Mouse (Mus musculus): ENCODE measurements at regions not wholly inside any gene's neighbourhood (a gene's known extent, or its start where the extent isn't known, plus 50 kb on each side); places are given as distances from the start of the nearest gene placed in this dataset.

- Histone ChIP-seq H3K4me3 (replicated peaks; ENCODE audit: low read length) (no peak overlapping the region), H3K9ac (no peak overlapping the region), H3K4me1 (replicated peaks; ENCODE audit: control insufficient read depth, insufficient read depth, low read length) (no peaks in the 10 kb centered on the region), H3K27me3 (ENCODE audit: control insufficient read depth, insufficient read depth, low read length) (no peaks in the 10 kb centered on the region), H3K4me2 (replicated peaks) (no peak overlapping the region), H3K27ac (no peak overlapping the region), H3K9me3 (ENCODE audit: control insufficient read depth, low read length) (no peaks in the 10 kb centered on the region), H3K36me3 (replicated peaks; ENCODE audit: control insufficient read depth, insufficient read depth) (no peaks in the 10 kb centered on the region)
- 86% methylated on average over 5 of the region's 5 CpGs for WGBS
- ATAC-seq (ENCODE audit: low FRiP score), result no peak
- DNase-seq (ENCODE audit: low spot score), result no peak
Measured at GRCm38 (mm10) chr12:112376236-112376635, 113.0 kb upstream of the A530016L24Rik start.

GRCm38 (mm10) chr12:112376701-112377100, 112.5 kb upstream of the A530016L24Rik start:
- no peak overlapping the region for H3K4me2 ChIP-seq (replicated peaks)
- ATAC-seq (ENCODE audit: low FRiP score), result no peak
- H3K9me3 ChIP-seq (ENCODE audit: control insufficient read depth, low read length), result no peaks in the 10 kb centered on the region
- no peak overlapping the region for H3K27ac ChIP-seq
- H3K4me3 ChIP-seq (replicated peaks; ENCODE audit: low read length), result no peak overlapping the region
- H3K36me3 ChIP-seq (replicated peaks; ENCODE audit: control insufficient read depth, insufficient read depth), result no peaks in the 10 kb centered on the region
- H3K27me3 ChIP-seq (ENCODE audit: control insufficient read depth, insufficient read depth, low read length), result no peaks in the 10 kb centered on the region
- no peak for DNase-seq (ENCODE audit: low spot score)
- H3K4me1 ChIP-seq (replicated peaks; ENCODE audit: control insufficient read depth, insufficient read depth, low read length), result no peaks in the 10 kb centered on the region
- 91% methylated on average over 8 of the region's 8 CpGs for WGBS
- no peak overlapping the region for H3K9ac ChIP-seq

- H3K9ac ChIP-seq, result no peak overlapping the region
- H3K4me2 ChIP-seq (replicated peaks), result no peak overlapping the region
- 0 out of 2 replicates have a peak, but pooled peaks cover 1% of the 10 kb centered on the region for H3K9me3 ChIP-seq (ENCODE audit: control insufficient read depth, low read length)
- ATAC-seq (ENCODE audit: low FRiP score), result 0 out of 2 replicates have a peak, but pooled peaks have one; percentile 40
- no peak for DNase-seq (ENCODE audit: low spot score)
- WGBS, result 48% methylated on average over 13 of the region's 13 CpGs
- H3K4me3 ChIP-seq (replicated peaks; ENCODE audit: low read length), result no peak overlapping the region
- no peak overlapping the region for H3K27ac ChIP-seq
- H3K4me1 ChIP-seq (replicated peaks; ENCODE audit: control insufficient read depth, insufficient read depth, low read length), result no peaks in the 10 kb centered on the region
- H3K27me3 ChIP-seq (ENCODE audit: control insufficient read depth, insufficient read depth, low read length), result no peaks in the 10 kb centered on the region
- H3K36me3 ChIP-seq (replicated peaks; ENCODE audit: control insufficient read depth, insufficient read depth), result no peaks in the 10 kb centered on the region
Measured at GRCm38 (mm10) chr12:112378482-112379243, 110.6 kb upstream of the A530016L24Rik start.

- no peak for DNase-seq (ENCODE audit: low spot score)
- Histone ChIP-seq H3K9me3 (ENCODE audit: control insufficient read depth, low read length) (0 out of 2 replicates have a peak, but pooled peaks cover 4% of the 10 kb centered on the region), H3K4me2 (replicated peaks) (no peak overlapping the region), H3K36me3 (replicated peaks; ENCODE audit: control insufficient read depth, insufficient read depth) (no peaks in the 10 kb centered on the region), H3K4me3 (replicated peaks; ENCODE audit: low read length) (no peak overlapping the region), H3K27me3 (ENCODE audit: control insufficient read depth, insufficient read depth, low read length) (no peaks in the 10 kb centered on the region), H3K27ac (no peak overlapping the region), H3K9ac (no peak overlapping the region), H3K4me1 (replicated peaks; ENCODE audit: control insufficient read depth, insufficient read depth, low read length) (no peaks in the 10 kb centered on the region)
- no peak for ATAC-seq (ENCODE audit: low FRiP score)
- 70% methylated on average over 9 of the region's 9 CpGs for WGBS
Measured at GRCm38 (mm10) chr12:112387836-112388235, 101.4 kb upstream of the A530016L24Rik start.

GRCm38 (mm10) chr12:112395909-112396308, 93.3 kb upstream of the A530016L24Rik start:
- peaks cover 12% of the 10 kb centered on the region; the same call in 1 of the 2 replicates for H3K4me1 ChIP-seq (replicated peaks; ENCODE audit: control insufficient read depth, insufficient read depth, low read length)
- H3K9ac ChIP-seq, result 0 out of 2 replicates have a peak overlapping the region, but pooled peaks have one; percentile 2
- no peaks in the 10 kb centered on the region for H3K27me3 ChIP-seq (ENCODE audit: control insufficient read depth, insufficient read depth, low read length)
- ATAC-seq (ENCODE audit: low FRiP score) (no peak; the same call in 1 of the 2 replicates), DNase-seq (ENCODE audit: low spot score) (peak; percentile 35)
- no peaks in the 10 kb centered on the region for H3K36me3 ChIP-seq (replicated peaks; ENCODE audit: control insufficient read depth, insufficient read depth)
- 0 out of 2 replicates have a peak overlapping the region, but pooled peaks have one; percentile 17 for H3K27ac ChIP-seq
- WGBS, result 42% methylated on average over 13 of the region's 13 CpGs
- 0 out of 2 replicates have a peak overlapping the region, but pooled peaks have one; percentile 0 for H3K4me2 ChIP-seq (replicated peaks)
- no peak overlapping the region for H3K4me3 ChIP-seq (replicated peaks; ENCODE audit: low read length)
- H3K9me3 ChIP-seq (ENCODE audit: control insufficient read depth, low read length), result no peaks in the 10 kb centered on the region

- H3K4me1 ChIP-seq (replicated peaks; ENCODE audit: control insufficient read depth, insufficient read depth, low read length), result peaks cover 23% of the 10 kb centered on the region
- DNase-seq (ENCODE audit: low spot score), result no peak
- no peak overlapping the region for H3K9ac ChIP-seq
- H3K4me3 ChIP-seq (replicated peaks; ENCODE audit: low read length), result no peak overlapping the region
- H3K9me3 ChIP-seq (ENCODE audit: control insufficient read depth, low read length), result no peaks in the 10 kb centered on the region
- H3K4me2 ChIP-seq (replicated peaks), result no peak overlapping the region
- H3K27me3 ChIP-seq (ENCODE audit: control insufficient read depth, insufficient read depth, low read length), result no peaks in the 10 kb centered on the region
- no peaks in the 10 kb centered on the region for H3K36me3 ChIP-seq (replicated peaks; ENCODE audit: control insufficient read depth, insufficient read depth)
- peak; percentile 77 for ATAC-seq (ENCODE audit: low FRiP score)
- H3K27ac ChIP-seq, result 0 out of 2 replicates have a peak overlapping the region, but pooled peaks have one; percentile 28
- WGBS, result 62% methylated on average over 11 of the region's 11 CpGs
Measured at GRCm38 (mm10) chr12:112403688-112404240, 85.5 kb upstream of the A530016L24Rik start.

GRCm38 (mm10) chr12:112404338-112404737, 84.9 kb upstream of the A530016L24Rik start:
- Histone ChIP-seq H3K4me1 (replicated peaks; ENCODE audit: control insufficient read depth, insufficient read depth, low read length) (peaks cover 23% of the 10 kb centered on the region), H3K27ac (no peak overlapping the region), H3K36me3 (replicated peaks; ENCODE audit: control insufficient read depth, insufficient read depth) (no peaks in the 10 kb centered on the region), H3K9me3 (ENCODE audit: control insufficient read depth, low read length) (no peaks in the 10 kb centered on the region), H3K9ac (no peak overlapping the region), H3K4me2 (replicated peaks) (no peak overlapping the region), H3K27me3 (ENCODE audit: control insufficient read depth, insufficient read depth, low read length) (no peaks in the 10 kb centered on the region), H3K4me3 (replicated peaks; ENCODE audit: low read length) (no peak overlapping the region)
- WGBS, result 63% methylated on average over 12 of the region's 12 CpGs
- ATAC-seq (ENCODE audit: low FRiP score) (no peak), DNase-seq (ENCODE audit: low spot score) (no peak)

GRCm38 (mm10) chr12:112405781-112406213, 83.5 kb upstream of the A530016L24Rik start:
- Histone ChIP-seq H3K9ac (no peak overlapping the region), H3K4me3 (replicated peaks; ENCODE audit: low read length) (no peak overlapping the region), H3K27me3 (ENCODE audit: control insufficient read depth, insufficient read depth, low read length) (no peaks in the 10 kb centered on the region), H3K4me1 (replicated peaks; ENCODE audit: control insufficient read depth, insufficient read depth, low read length) (peaks cover 29% of the 10 kb centered on the region), H3K36me3 (replicated peaks; ENCODE audit: control insufficient read depth, insufficient read depth) (no peaks in the 10 kb centered on the region), H3K4me2 (replicated peaks) (no peak overlapping the region), H3K9me3 (ENCODE audit: control insufficient read depth, low read length) (no peaks in the 10 kb centered on the region), H3K27ac (no peak overlapping the region)
- no peak for DNase-seq (ENCODE audit: low spot score)
- WGBS, result 65% methylated on average over 12 of the region's 12 CpGs
- no peak for ATAC-seq (ENCODE audit: low FRiP score)

- Histone ChIP-seq H3K4me1 (replicated peaks; ENCODE audit: control insufficient read depth, insufficient read depth, low read length) (peaks cover 20% of the 10 kb centered on the region), H3K4me2 (replicated peaks) (no peak overlapping the region), H3K36me3 (replicated peaks; ENCODE audit: control insufficient read depth, insufficient read depth) (no peaks in the 10 kb centered on the region), H3K27me3 (ENCODE audit: control insufficient read depth, insufficient read depth, low read length) (no peaks in the 10 kb centered on the region), H3K27ac (0 out of 2 replicates have a peak overlapping the region, but pooled peaks have one; percentile 14), H3K9ac (no peak overlapping the region), H3K9me3 (ENCODE audit: control insufficient read depth, low read length) (no peaks in the 10 kb centered on the region), H3K4me3 (replicated peaks; ENCODE audit: low read length) (no peak overlapping the region)
- ATAC-seq (ENCODE audit: low FRiP score) (no peak), DNase-seq (ENCODE audit: low spot score) (no peak)
- WGBS, result 16% methylated on average over 13 of the region's 13 CpGs
Measured at GRCm38 (mm10) chr12:112411612-112412350, 77.5 kb upstream of the A530016L24Rik start.
